Mouse (Mus musculus) gastrocnemius, adult 2 months (tissue): ENCODE data around the gene Ppp1r8. TPM values are rescaled to one million over a fixed set of nuclear protein-coding genes. Genes with fewer than 3 reads are reported as not detected.

Experiments used
- DNase-seq: peaks from one replicate; pipeline ENCODE4 v3.0.0; 2022
- H3K27ac ChIP-seq: fragments of 200-600 bp; 2 replicates; pipeline ENCODE4 v1.8.1; 2022; ENCODE audit warnings: mild to moderate bottlenecking
- H3K4me3 ChIP-seq: fragments of 200-600 bp; 2 replicates; pipeline ENCODE4 v1.8.1; 2022; ENCODE audit warnings: mild to moderate bottlenecking, moderate library complexity
- CTCF ChIP-seq: fragments of 200-600 bp; IDR thresholded peaks from 2 replicates; pipeline ENCODE4 v1.8.1; 2022; ENCODE audit warnings: antibody characterized with exemption, mild to moderate bottlenecking, moderate library complexity
- intact Hi-C: fragments of 180-260 bp; cut with DNase I; formaldehyde crosslinking; loops from one replicate; pipeline ENCODE4 v1.15.1; 2025
- total RNA-seq, 2 experiments: library from RNA; stranded (reverse); gene quantifications; 2 replicates each; pipeline ENCODE4 v1.2.3; 2021

The Ppp1r8 gene
- total RNA-seq, 2 experiments from 2014 or later = 13.6 to 14.8 TPM

- Histone ChIP-seq H3K4me3 (no peak overlapping the region), H3K27ac (no peak overlapping the region)
- TF ChIP-seq CTCF = no peak
- DNase-seq = no peak
- intact Hi-C loops = no loop called here
Measured at GRCm38 (mm10) chr4:132789731-132790130, 53.2 kb downstream of the Ppp1r8 start.

DNA sequence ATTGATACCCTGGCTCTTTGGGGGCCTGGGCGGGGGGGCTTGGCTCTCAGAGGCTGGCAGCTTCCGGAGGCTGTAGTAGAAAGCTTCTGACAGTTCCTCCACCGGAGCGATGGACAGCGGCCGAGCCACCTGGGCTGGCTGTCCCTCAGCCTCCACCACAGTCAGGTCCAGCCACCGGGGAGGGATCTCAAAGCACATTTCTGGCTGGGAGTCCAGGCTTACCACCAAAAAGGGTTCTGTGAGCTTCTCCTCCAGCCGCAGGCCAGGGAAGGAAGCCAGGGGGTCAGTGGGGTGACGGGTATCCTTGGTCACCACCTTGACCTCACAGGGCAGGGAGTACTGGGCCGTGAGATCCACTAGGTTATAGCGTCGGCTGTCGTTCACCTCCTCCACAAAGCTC, 57.7 kb downstream of the Ppp1r8 start:
- no peak for DNase-seq
- no peak overlapping the region for H3K27ac ChIP-seq
- no peak overlapping the region for H3K4me3 ChIP-seq
- no peak for TF ChIP-seq CTCF
- intact Hi-C loops = no loop called here

- Histone ChIP-seq H3K4me3 (no peak overlapping the region), H3K27ac (no peak overlapping the region)
- TF ChIP-seq CTCF = no peak
- intact Hi-C loops = loop anchor here (2.0 kb wide), 1 partner anchor 37 kb away; no protein-coding TSS in a partner anchor
- no peak for DNase-seq
Measured at GRCm38 (mm10) chr4:132783732-132784131, 59.2 kb downstream of the Ppp1r8 start.

GRCm38 (mm10) chr4:132780288-132780687, 62.7 kb downstream of the Ppp1r8 start:
- TF ChIP-seq CTCF = no peak
- no peak for DNase-seq
- no peak overlapping the region for H3K27ac ChIP-seq
- H3K4me3 ChIP-seq = no peak overlapping the region
- intact Hi-C loops = no loop called here

DNA sequence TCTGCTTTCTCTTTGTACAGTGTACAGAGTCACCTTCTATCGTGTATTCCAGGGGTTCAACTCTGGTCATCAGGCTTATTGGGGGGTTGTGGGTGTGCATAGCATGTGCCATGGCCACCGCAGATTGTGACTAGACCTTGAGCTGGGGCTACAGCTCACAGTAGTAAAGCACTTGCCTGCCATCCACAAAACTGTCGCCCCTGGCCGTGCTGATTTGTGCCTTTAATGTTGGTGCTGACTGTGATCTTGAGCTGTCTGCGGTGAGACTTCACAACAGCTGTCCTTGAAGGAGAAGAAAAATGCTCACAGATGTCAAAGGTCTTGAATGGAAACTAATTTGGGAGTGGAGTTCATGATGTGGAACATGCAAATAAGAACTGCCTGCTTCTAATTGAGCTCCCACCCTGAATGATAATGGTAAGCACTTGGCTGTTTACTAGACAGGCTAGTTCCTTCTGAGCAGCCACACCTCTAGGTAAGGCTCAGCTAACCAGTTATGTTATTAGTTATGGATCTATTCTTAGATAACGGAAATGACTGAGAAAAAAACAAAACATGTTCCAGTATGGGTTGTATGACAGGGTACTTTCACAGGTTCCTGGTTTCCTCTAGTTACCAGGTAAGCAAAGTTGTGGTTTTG, 64.3 kb downstream of the Ppp1r8 start:
- no peak for DNase-seq
- intact Hi-C loops = loop anchor here (1.0 to 5.0 kb wide), 2 partner anchors 46 to 154 kb away; no protein-coding TSS in a partner anchor

More for the DNA sequence above, 64.3 kb downstream of the Ppp1r8 start:
- H3K4me3 ChIP-seq = no peak overlapping the region
- TF ChIP-seq CTCF = no peak
- H3K27ac ChIP-seq = no peak overlapping the region

Other genes with a start within 250 kb of the Ppp1r8 start
- gene Eya3, start 204.2 kb downstream of the Ppp1r8 start, total RNA-seq = 10 to 100 TPM; 11.2 to 15.5 TPM
- gene Xkr8, start 110.6 kb downstream of the Ppp1r8 start, total RNA-seq = under 1 TPM; 0.54 to 0.70 TPM
- under 1 TPM; 0.47 to 0.66 TPM for gene Smpdl3b, start 85.9 kb downstream of the Ppp1r8 start, total RNA-seq
- gene Rpa2, start 74.8 kb downstream of the Ppp1r8 start, total RNA-seq = 10 to 100 TPM; 14.2 to 16.3 TPM
- gene Themis2, start 46.8 kb downstream of the Ppp1r8 start, total RNA-seq = under 1 TPM; 0.69 to 0.70 TPM
- 10 to 100 TPM; 24.1 to 25.7 TPM for gene Stx12, start 41.3 kb upstream of the Ppp1r8 start, total RNA-seq
- 10 to 100 TPM; 23.5 to 29.9 TPM for gene Fam76a, start 79.4 kb upstream of the Ppp1r8 start, total RNA-seq
- gene Fgr, start 130.9 kb upstream of the Ppp1r8 start, total RNA-seq = under 1 TPM in 1 of 2 experiments, not detected in 1; 0.06 TPM
- gene Ahdc1, start 168.1 kb upstream of the Ppp1r8 start, total RNA-seq = 10 to 100 TPM; 30.2 to 55.1 TPM